Mouse (Mus musculus) heart, embryonic 11.5 days (tissue): Measurements from ENCODE around the gene Gm9970. TPM values are rescaled to one million over a fixed set of nuclear protein-coding genes. Genes with fewer than 3 reads are reported as not detected.

ENCODE experiments used
- ATAC-seq: fragments of 200-750 bp; cut with Nextera tagmentation; replicated peaks from 2 replicates; pipeline ENCODE4 v1.8.0; 2017; ENCODE audit warnings: moderate library complexity; ENCODE audit not compliant: insufficient number of reproducible peaks, low FRiP score, low TSS enrichment
- H3K27ac ChIP-seq: fragments of 300-500 bp; sonication (generic); 2 replicates; pipeline ENCODE4 v1.5.1; 2014; ENCODE audit warnings: mild to moderate bottlenecking, low read depth, low read length
- H3K27me3 ChIP-seq: fragments of 300-500 bp; sonication (generic); 2 replicates; pipeline ENCODE4 v1.6.1; 2014; ENCODE audit warnings: mild to moderate bottlenecking, low read length, mixed read lengths; ENCODE audit not compliant: control insufficient read depth, insufficient read depth
- H3K36me3 ChIP-seq: fragments of 300-500 bp; sonication (generic); 2 replicates; pipeline ENCODE4 v1.6.1; 2014; ENCODE audit warnings: mild to moderate bottlenecking, low read length, moderate library complexity, mixed read lengths; ENCODE audit not compliant: control insufficient read depth, insufficient read depth
- H3K4me1 ChIP-seq: fragments of 300-500 bp; sonication (generic); 2 replicates; pipeline ENCODE4 v1.6.1; 2014; ENCODE audit warnings: low read length; ENCODE audit not compliant: control insufficient read depth, insufficient read depth
- H3K4me2 ChIP-seq: fragments of 300-500 bp; sonication (generic); 2 replicates; pipeline ENCODE4 v1.6.1; 2014; ENCODE audit warnings: mild to moderate bottlenecking, moderate library complexity
- H3K4me3 ChIP-seq: fragments of 300-500 bp; sonication (generic); 2 replicates; pipeline ENCODE4 v1.5.1; 2014; ENCODE audit warnings: low read depth, low read length
- H3K9ac ChIP-seq: fragments of 300-500 bp; sonication (generic); 2 replicates; pipeline ENCODE4 v1.6.1; 2014; ENCODE audit warnings: mild to moderate bottlenecking, low read depth, low read length, moderate library complexity
- H3K9me3 ChIP-seq: fragments of 300-500 bp; sonication (generic); replicated peaks from 2 replicates; pipeline ENCODE4 v1.6.1; 2016; ENCODE audit warnings: low read length; ENCODE audit not compliant: control insufficient read depth
- WGBS: fragments of 180-500 bp; shearing (Covaris S2); extraction: QIAGEN DNeasy Blood & Tissue Kit; methylation state at CpG from one replicate; pipeline ENCODE4 v1.1.7; 2014; ENCODE audit not compliant: insufficient replicate concordance; 5-methylcytosine and 5-hydroxymethylcytosine counted together
- polyA plus RNA-seq: library from polyadenylated mRNA; unstranded; fragments of >200 nt; fragmentation: Nextera tagmentation; extraction: Ambion mirVana; gene quantifications from 2 replicates; pipeline ENCODE4 v1.2.1, GENCODE M21; 2014

Gm9970 gene
- polyA plus RNA-seq, 1 experiment from 2014 or later, result 0.53 TPM

GRCm38 (mm10) chr5:31196207-31196606 lies 44.8 kb downstream of the Gm9970 start:
- no peak for ATAC-seq
- Histone ChIP-seq H3K9ac (no peak overlapping the region), H3K4me2 (no peak overlapping the region), H3K9me3 (peaks cover 5% of the 10 kb centered on the region), H3K27me3 (no peaks in the 10 kb centered on the region), H3K36me3 (peaks cover 42% of the 10 kb centered on the region), H3K4me3 (no peak overlapping the region), H3K27ac (no peak overlapping the region), H3K4me1 (peaks cover 12% of the 10 kb centered on the region)
- WGBS, result 94% methylated on average over 10 of the region's 10 CpGs

- no peak overlapping the region for H3K9ac ChIP-seq
- peaks cover 5% of the 10 kb centered on the region for H3K9me3 ChIP-seq
Measured at GRCm38 (mm10) chr5:31195671-31196070, 45.4 kb downstream of the Gm9970 start.

GRCm38 (mm10) chr5:31194486-31195485 lies 46.2 kb downstream of the Gm9970 start:
- peak overlapping the region; percentile 90 for H3K9ac ChIP-seq

More at GRCm38 (mm10) chr5:31195671-31196070, 45.4 kb downstream of the Gm9970 start:
- H3K27ac ChIP-seq, result no peak overlapping the region
- 93% methylated on average over 4 of the region's 4 CpGs for WGBS
- ATAC-seq, result no peak
- peaks cover 42% of the 10 kb centered on the region for H3K36me3 ChIP-seq
- no peaks in the 10 kb centered on the region for H3K27me3 ChIP-seq
- no peak overlapping the region for H3K4me3 ChIP-seq
- H3K4me2 ChIP-seq, result no peak overlapping the region
- H3K4me1 ChIP-seq, result peaks cover 11% of the 10 kb centered on the region

GRCm38 (mm10) chr5:31193631-31194281 lies 47.3 kb downstream of the Gm9970 start:
- H3K4me2 ChIP-seq, result peak overlapping the region; percentile 82
- H3K36me3 ChIP-seq, result peaks cover 29% of the 10 kb centered on the region

More at GRCm38 (mm10) chr5:31194486-31195485, 46.2 kb downstream of the Gm9970 start:
- Histone ChIP-seq H3K4me1 (peaks cover 11% of the 10 kb centered on the region), H3K36me3 (peaks cover 34% of the 10 kb centered on the region), H3K4me3 (peak overlapping the region; percentile 73), H3K9me3 (no peaks in the 10 kb centered on the region), H3K4me2 (peak overlapping the region; percentile 82), H3K27ac (no peak overlapping the region), H3K27me3 (no peaks in the 10 kb centered on the region)
- WGBS, result 91% methylated on average over 16 of the region's 16 CpGs
- no peak for ATAC-seq

GRCm38 (mm10) chr5:31192939-31193630 lies 47.9 kb downstream of the Gm9970 start, which contains the start of the genes Snx17 and Eif2b4:
Gene Snx17, plus strand, starts transcription at chr5:31193227.
Gene Eif2b4, minus strand, starts transcription at chr5:31193430.
- ATAC-seq, result peak; percentile 92
- H3K36me3 ChIP-seq, result peaks cover 29% of the 10 kb centered on the region
- no peaks in the 10 kb centered on the region for H3K9me3 ChIP-seq
- peak within 1 kb of the TSS; percentile 73 for H3K4me3 ChIP-seq
- WGBS, result under 1% methylated on average over 48 of the region's 48 CpGs
- peaks cover 11% of the 10 kb centered on the region for H3K4me1 ChIP-seq
- peak within 1 kb of the TSS; percentile 82 for H3K4me2 ChIP-seq
- no peaks in the 10 kb centered on the region for H3K27me3 ChIP-seq
- peak within 1 kb of the TSS; percentile 90 for H3K9ac ChIP-seq
- peak within 1 kb of the TSS; percentile 89 for H3K27ac ChIP-seq

More at GRCm38 (mm10) chr5:31193631-31194281, 47.3 kb downstream of the Gm9970 start:
- Histone ChIP-seq H3K27me3 (no peaks in the 10 kb centered on the region), H3K9ac (peak overlapping the region; percentile 90), H3K4me3 (peak overlapping the region; percentile 73), H3K4me1 (peaks cover 11% of the 10 kb centered on the region), H3K9me3 (no peaks in the 10 kb centered on the region), H3K27ac (peak overlapping the region; percentile 89)
- ATAC-seq, result no peak
- 10% methylated on average over 25 of the region's 25 CpGs for WGBS

GRCm38 (mm10) chr5:31192045-31192938 lies 48.7 kb downstream of the Gm9970 start:
- Histone ChIP-seq H3K4me2 (peak overlapping the region; percentile 78), H3K9me3 (no peaks in the 10 kb centered on the region), H3K27ac (peak overlapping the region; percentile 89), H3K27me3 (no peaks in the 10 kb centered on the region), H3K9ac (peak overlapping the region; percentile 84), H3K4me1 (peaks cover 11% of the 10 kb centered on the region), H3K4me3 (peak overlapping the region; percentile 73), H3K36me3 (peaks cover 30% of the 10 kb centered on the region)
- WGBS, result 12% methylated on average over 42 of the region's 42 CpGs
- peak; percentile 55 for ATAC-seq
